In genomic region chr9:21216050-21216841, GRCm38 (mm10) we compare ENCODE assay signal across 11 mouse cellular contexts. TPM values are rescaled to one million over a fixed set of nuclear protein-coding genes. Genes with fewer than 3 reads are reported as not detected.
DNase-seq lines count a peak whose midpoint lies in the region; ATAC-seq and TF ChIP-seq lines count a peak whose summit lies in the region.
"Had no signal": no experiment of that assay in that cellular context is flagged by ENCODE, and none has a peak within 500 bp of the region (broad histone marks: within the 10 kb centered on the region; RNA-seq: fewer than 3 reads in every experiment).

No protein-coding gene starts in this region.

- 0 out of 2 replicates have a peak overlapping the region, but pooled peaks have one; percentile 20 for H3K4me3 ChIP-seq in E14TG2a.4 (replicated peaks; ENCODE audit: low read length)
- no peak overlapping the region for H3K4me3 ChIP-seq in forebrain, embryonic 10.5 days
- no peak overlapping the region for H3K4me3 ChIP-seq in midbrain, embryonic 16.5 days (ENCODE audit: low read depth, low read length)
- H3K4me3 ChIP-seq: intestine, embryonic 15.5 days had no signal

- peaks cover 5% of the 10 kb centered on the region; the same call in 1 of the 2 replicates for H3K36me3 ChIP-seq in E14TG2a.4 (ENCODE audit: insufficient read depth, low read length)
- no peaks in the 10 kb centered on the region for H3K36me3 ChIP-seq in forebrain, embryonic 10.5 days (replicated peaks)
- H3K36me3 ChIP-seq in midbrain, embryonic 16.5 days (ENCODE audit: control insufficient read depth, insufficient read depth, low read length), result peaks cover 5% of the 10 kb centered on the region; the same call in 1 of the 2 replicates
- H3K36me3 ChIP-seq: intestine, embryonic 15.5 days had no signal

- intact Hi-C loops in heart, postnatal 10 days (cut with DNase I), result loop anchor here (5.0 kb wide), 1 partner anchor 64 kb away; no protein-coding TSS in a partner anchor

- H3K9me3 ChIP-seq in E14TG2a.4 (ENCODE audit: low read length), result no peaks in the 10 kb centered on the region
- H3K9me3 ChIP-seq in forebrain, embryonic 10.5 days, result no peaks in the 10 kb centered on the region
- H3K9me3 ChIP-seq in midbrain, embryonic 16.5 days (replicated peaks; ENCODE audit: control insufficient read depth, low read length, poor library complexity, severe bottlenecking), result no peaks in the 10 kb centered on the region
- H3K9me3 ChIP-seq: intestine, embryonic 15.5 days had no signal

- peaks cover 4% of the 10 kb centered on the region; the same call in 1 of the 2 replicates for H3K27me3 ChIP-seq in E14TG2a.4 (ENCODE audit: insufficient read depth, low read length)
- peaks cover 12% of the 10 kb centered on the region for H3K27me3 ChIP-seq in forebrain, embryonic 10.5 days (ENCODE audit: poor library complexity, severe bottlenecking)
- no peaks in the 10 kb centered on the region for H3K27me3 ChIP-seq in midbrain, embryonic 16.5 days (ENCODE audit: control insufficient read depth, insufficient read depth, low read depth, low read length)
- H3K27me3 ChIP-seq: intestine, embryonic 15.5 days had no signal

- H3K4me1 ChIP-seq in E14TG2a.4 (replicated peaks; ENCODE audit: low read depth, low read length), result peaks cover 42% of the 10 kb centered on the region
- peaks cover 26% of the 10 kb centered on the region for H3K4me1 ChIP-seq in forebrain, embryonic 10.5 days
- peaks cover 10% of the 10 kb centered on the region for H3K4me1 ChIP-seq in midbrain, embryonic 16.5 days (ENCODE audit: control insufficient read depth, insufficient read depth, low read length)

- ATAC-seq in frontal cortex, adult (ENCODE audit: low TSS enrichment), result peak; percentile 17; the same call in 1 of the 2 replicates
- ATAC-seq in midbrain, embryonic 16.5 days, result no peak
- ATAC-seq: CD4-positive, CD25-positive, alpha-beta regulatory T cell, adult 4 months; intestine, embryonic 15.5 days had no signal

- TF ChIP-seq CTCF in E14TG2a.4 (conservative IDR thresholded peaks at IDR 0.05; ENCODE audit: low read length), result no peak

- no peak overlapping the region for H3K9ac ChIP-seq in midbrain, embryonic 16.5 days (ENCODE audit: low read depth, low read length)
- H3K9ac ChIP-seq: intestine, embryonic 15.5 days had no signal

- H3K4me2 ChIP-seq in midbrain, embryonic 16.5 days (ENCODE audit: low read length), result no peak overlapping the region
- H3K4me2 ChIP-seq: intestine, embryonic 15.5 days had no signal

- DNase-seq in frontal cortex, postnatal 10 days (ENCODE audit: low spot score in 2 of 2), result no peak
- no peak for DNase-seq in forebrain, embryonic 10.5 days (ENCODE audit: extremely low spot score, low spot score)
- peak; percentile 36 for DNase-seq in layer of hippocampus, adult 9-10 months (ENCODE audit: low spot score)
- no peak for DNase-seq in spleen, postnatal 10 days (ENCODE audit: low spot score in 2 of 2)
- DNase-seq in heart, postnatal 10 days, result no peak
- DNase-seq: adrenal gland, postnatal 25 days had no signal

- 75% methylated on average over 25 of the region's 25 CpGs for WGBS in forebrain, embryonic 10.5 days
- 67% methylated on average over 25 of the region's 25 CpGs for WGBS in midbrain, embryonic 16.5 days

- peak overlapping the region; percentile 27 for H3K27ac ChIP-seq in forebrain, embryonic 10.5 days
- no peak overlapping the region for H3K27ac ChIP-seq in midbrain, embryonic 16.5 days (ENCODE audit: low read length)
- H3K27ac ChIP-seq: intestine, embryonic 15.5 days had no signal

RNA-seq across cellular contexts. Expression of gene Keap1, which starts 22.9 kb away (rescaled TPM):
- 46.7 and 48.6 TPM in 2 replicates for polyA plus RNA-seq in forebrain, embryonic 10.5 days (2016; fragmentation: Nextera tagmentation; extraction: Ambion mirVana)
- total RNA-seq in heart, postnatal 10 days (2021), result 10 to 100 TPM; 38.5 to 39.5 TPM
- polyA plus RNA-seq in midbrain, embryonic 16.5 days (2015; fragmentation: Nextera tagmentation; extraction: Ambion mirVana), result 68.0 and 69.9 TPM in 2 replicates

RNA-seq across cellular contexts. Expression of gene S1pr5, which starts 32.0 kb away (rescaled TPM):
- 0.07 and 0.10 TPM in 2 replicates for polyA plus RNA-seq in forebrain, embryonic 10.5 days (2016; fragmentation: Nextera tagmentation; extraction: Ambion mirVana)
- total RNA-seq in heart, postnatal 10 days (2021), result under 1 TPM; 0.41 to 0.50 TPM
- 3.7 and 4.3 TPM in 2 replicates for polyA plus RNA-seq in midbrain, embryonic 16.5 days (2015; fragmentation: Nextera tagmentation; extraction: Ambion mirVana)
- polyA plus RNA-seq: intestine, embryonic 15.5 days had no signal

RNA-seq across cellular contexts. Expression of gene Atg4d, which starts 48.8 kb away (rescaled TPM):
- 45.2 and 48.5 TPM in 2 replicates for polyA plus RNA-seq in forebrain, embryonic 10.5 days (2016; fragmentation: Nextera tagmentation; extraction: Ambion mirVana)
- total RNA-seq in heart, postnatal 10 days (2021), result 10 to 100 TPM; 67.6 to 69.6 TPM
- 43.0 and 47.9 TPM in 2 replicates for polyA plus RNA-seq in midbrain, embryonic 16.5 days (2015; fragmentation: Nextera tagmentation; extraction: Ambion mirVana)

RNA-seq across cellular contexts. Expression of gene Pde4a, which starts 50.7 kb away (rescaled TPM):
- 3.8 and 4.3 TPM in 2 replicates for polyA plus RNA-seq in forebrain, embryonic 10.5 days (2016; fragmentation: Nextera tagmentation; extraction: Ambion mirVana)
- 10 to 100 TPM; 21.3 to 28.2 TPM for total RNA-seq in heart, postnatal 10 days (2021)
- polyA plus RNA-seq in midbrain, embryonic 16.5 days (2015; fragmentation: Nextera tagmentation; extraction: Ambion mirVana), result 44.2 and 49.3 TPM in 2 replicates
